23 mouse cellular contexts compared by ENCODE assay signal in genomic region chr1:177597036-177597435, GRCm38 (mm10).
DNase-seq lines count a peak whose midpoint lies in the region; ATAC-seq and TF ChIP-seq lines count a peak whose summit lies in the region.
"Had no signal": no experiment of that assay in that cellular context is flagged by ENCODE, and none has a peak within 500 bp of the region (broad histone marks: within the 10 kb centered on the region; RNA-seq: fewer than 3 reads in every experiment).

No protein-coding gene starts in this region.

- H3K9me3 ChIP-seq in heart, embryonic 10.5 days = no peaks in the 10 kb centered on the region
- H3K9me3 ChIP-seq in intestine, embryonic 16.5 days (ENCODE audit: control insufficient read depth, low read length) = no peaks in the 10 kb centered on the region
- H3K9me3 ChIP-seq: embryonic facial prominence, embryonic 13.5 days; embryonic facial prominence, embryonic 15.5 days; forebrain, embryonic 10.5 days; forebrain, embryonic 12.5 days had no signal

- H3K4me3 ChIP-seq in heart, embryonic 10.5 days = no peak overlapping the region
- no peak overlapping the region for H3K4me3 ChIP-seq in intestine, embryonic 16.5 days (ENCODE audit: low read length)
- H3K4me3 ChIP-seq: embryonic facial prominence, embryonic 13.5 days; embryonic facial prominence, embryonic 15.5 days; erythroblast, embryonic 14.5 days; forebrain, embryonic 10.5 days; forebrain, embryonic 12.5 days had no signal

- H3K27me3 ChIP-seq in heart, embryonic 10.5 days (ENCODE audit: insufficient read depth, poor library complexity, severe bottlenecking) = no peaks in the 10 kb centered on the region
- no peaks in the 10 kb centered on the region for H3K27me3 ChIP-seq in Patski
- no peaks in the 10 kb centered on the region for H3K27me3 ChIP-seq in intestine, embryonic 16.5 days (replicated peaks; ENCODE audit: control insufficient read depth, insufficient read depth, low read length)
- H3K27me3 ChIP-seq: embryonic facial prominence, embryonic 13.5 days; embryonic facial prominence, embryonic 15.5 days; forebrain, embryonic 12.5 days had no signal

- no peak overlapping the region for H3K27ac ChIP-seq in heart, embryonic 10.5 days
- no peak overlapping the region for H3K27ac ChIP-seq in intestine, embryonic 16.5 days (ENCODE audit: low read length)
- H3K27ac ChIP-seq: embryonic facial prominence, embryonic 13.5 days; embryonic facial prominence, embryonic 15.5 days; forebrain, embryonic 10.5 days; forebrain, embryonic 12.5 days had no signal

- H3K36me3 ChIP-seq in heart, embryonic 10.5 days = no peaks in the 10 kb centered on the region
- H3K36me3 ChIP-seq in intestine, embryonic 16.5 days (ENCODE audit: control insufficient read depth, insufficient read depth, low read length) = no peaks in the 10 kb centered on the region
- H3K36me3 ChIP-seq: embryonic facial prominence, embryonic 13.5 days; embryonic facial prominence, embryonic 15.5 days; forebrain, embryonic 10.5 days; forebrain, embryonic 12.5 days had no signal

- no peak overlapping the region for H3K4me2 ChIP-seq in intestine, embryonic 16.5 days (ENCODE audit: low read depth, low read length)
- H3K4me2 ChIP-seq: embryonic facial prominence, embryonic 13.5 days; embryonic facial prominence, embryonic 15.5 days; forebrain, embryonic 12.5 days had no signal

- POLR2A ChIA-PET in Patski (lab: Charles Lee) = no interaction called here

- H3K9ac ChIP-seq in intestine, embryonic 16.5 days (ENCODE audit: low read depth, low read length) = no peak overlapping the region
- H3K9ac ChIP-seq: embryonic facial prominence, embryonic 13.5 days; embryonic facial prominence, embryonic 15.5 days; forebrain, embryonic 12.5 days had no signal

- CTCF ChIA-PET in Patski (lab: Charles Lee) = no interaction called here

- DNase-seq in heart, adult 11 months = peak; percentile 74
- DNase-seq in heart, embryonic 10.5 days (ENCODE audit: low spot score) = no peak
- peak; percentile 49 for DNase-seq in Muller cell, postnatal 12 days (ENCODE audit: inconsistent ontology term)
- no peak for DNase-seq in Patski (ENCODE audit: low read depth, low spot score)
- DNase-seq in spleen, postnatal 4 days (ENCODE audit: low spot score in 2 of 2) = no peak
- DNase-seq: adrenal gland, adult 2 months; adrenal gland, postnatal 10 days; adrenal gland, postnatal 25 days; cerebellum, adult 11 months; cerebellum, adult 18-20 months; cerebellum, adult 8-10 months; cerebellum, adult 9-11 months; cerebellum, postnatal 14 days; cerebellum, postnatal 36 days; embryo, embryonic 11 days had no signal

- 76% methylated on average over 4 of the region's 4 CpGs for WGBS in heart, embryonic 10.5 days
- 85% methylated on average over 4 of the region's 4 CpGs for WGBS in intestine, embryonic 16.5 days

- in situ Hi-C loops in Patski (cut with MboI; ENCODE audit: low pct_unique_long_range_greater_than_20kb) = no loop called here

- no peaks in the 10 kb centered on the region for H3K4me1 ChIP-seq in heart, embryonic 10.5 days
- no peaks in the 10 kb centered on the region for H3K4me1 ChIP-seq in intestine, embryonic 16.5 days (ENCODE audit: control insufficient read depth, insufficient read depth, low read length)
- H3K4me1 ChIP-seq: embryonic facial prominence, embryonic 13.5 days; embryonic facial prominence, embryonic 15.5 days; forebrain, embryonic 10.5 days; forebrain, embryonic 12.5 days had no signal

- ATAC-seq in Patski = peak; percentile 44
- ATAC-seq in intestine, embryonic 16.5 days = no peak
- ATAC-seq: forebrain, embryonic 14.5 days; forebrain, embryonic 16.5 days had no signal

- no peak for TF ChIP-seq CTCF in Patski (IDR thresholded peaks at IDR 0.05)

Comparison
In these comparisons a context has a peak if more than half of its experiments do, and no peak if none do; other contexts are left out.
1. DNase-seq: peak in heart, adult 11 months (single experiment) and Muller cell, postnatal 12 days (single experiment); none in heart, embryonic 10.5 days (single experiment), Patski (single experiment) and spleen, postnatal 4 days (0 of 2).